Mouse (Mus musculus): Measurements from ENCODE around the gene Fndc4. TPM values are rescaled to one million over a fixed set of nuclear protein-coding genes. Genes with fewer than 3 reads are reported as not detected.

Gene Fndc4
- polyA plus RNA-seq, 1 experiment = 17.6 TPM

- no peak for DNase-seq (ENCODE audit: low spot score)
These were observed 38.3 kb downstream of the Fndc4 start for GRCm38 (mm10) chr5:31257616-31258015.

- no peak for DNase-seq (ENCODE audit: low spot score)
These were observed 39.9 kb downstream of the Fndc4 start for GRCm38 (mm10) chr5:31255971-31256370.

GRCm38 (mm10) chr5:31255381-31255780 lies 40.5 kb downstream of the Fndc4 start:
- DNase-seq (ENCODE audit: low spot score) = no peak

GRCm38 (mm10) chr5:31254901-31255300 lies 41.0 kb downstream of the Fndc4 start:
- no peak for DNase-seq (ENCODE audit: low spot score)

- DNase-seq (ENCODE audit: low spot score) = no peak
These were observed 41.4 kb downstream of the Fndc4 start for GRCm38 (mm10) chr5:31254452-31254851.

- DNase-seq (ENCODE audit: low spot score) = no peak
These were observed 42.1 kb downstream of the Fndc4 start for GRCm38 (mm10) chr5:31253806-31254205.

- DNase-seq (ENCODE audit: low spot score) = no peak
These were observed 42.9 kb downstream of the Fndc4 start for GRCm38 (mm10) chr5:31252795-31253545.

- DNase-seq (ENCODE audit: low spot score) = no peak
These were observed 43.7 kb downstream of the Fndc4 start for GRCm38 (mm10) chr5:31252151-31252550.

- peak; percentile 56 for DNase-seq (ENCODE audit: low spot score)
These were observed 44.3 kb downstream of the Fndc4 start, which contains the start of gene Krtcap3 for GRCm38 (mm10) chr5:31251541-31252101. Krtcap3 (plus strand) TSS chr5:31251691.

- DNase-seq (ENCODE audit: low spot score) = no peak
These were observed 45.2 kb downstream of the Fndc4 start for GRCm38 (mm10) chr5:31250716-31251115.

Other genes with a start within 250 kb of the Fndc4 start
- 162 and 174 TPM in 2 replicates for gene Atraid, start 247.8 kb downstream of the Fndc4 start, polyA plus RNA-seq (2012; rRNA removed)
- 19.4 and 21.3 TPM in 2 replicates for gene Slc5a6, start 247.2 kb downstream of the Fndc4 start, polyA plus RNA-seq (2012; rRNA removed)
- gene Cad, start 241.3 kb downstream of the Fndc4 start, polyA plus RNA-seq (2012; rRNA removed) = 14.6 and 14.8 TPM in 2 replicates
- gene Dnajc5g, start 189.8 kb downstream of the Fndc4 start, polyA plus RNA-seq (2012; rRNA removed) = not detected in 2 replicates
- 0.04 TPM in 1 of 2 replicates, not detected in the other for gene Slc30a3, start 187.8 kb downstream of the Fndc4 start, polyA plus RNA-seq (2012; rRNA removed)
- not detected in 2 replicates for gene Trim54, start 179.4 kb downstream of the Fndc4 start, polyA plus RNA-seq (2012; rRNA removed)
- not detected in 2 replicates for gene Ucn, start 157.3 kb downstream of the Fndc4 start, polyA plus RNA-seq (2012; rRNA removed)
- gene Mpv17, start 141.8 kb downstream of the Fndc4 start, polyA plus RNA-seq (2012; rRNA removed) = 98.9 and 117 TPM in 2 replicates
- 1.5 and 1.7 TPM in 2 replicates for gene Gm29609, start 116.2 kb downstream of the Fndc4 start, polyA plus RNA-seq (2012; rRNA removed)
- 78.9 and 87.0 TPM in 2 replicates for gene Gtf3c2, start 115.9 kb downstream of the Fndc4 start, polyA plus RNA-seq (2012; rRNA removed)
- 93.5 and 93.8 TPM in 2 replicates for gene Snx17, start 102.9 kb downstream of the Fndc4 start, polyA plus RNA-seq (2012; rRNA removed)
- 33.2 and 39.1 TPM in 2 replicates for gene Eif2b4, start 102.7 kb downstream of the Fndc4 start, polyA plus RNA-seq (2012; rRNA removed)
- 29.3 and 37.0 TPM in 2 replicates for gene Zfp513, start 93.8 kb downstream of the Fndc4 start, polyA plus RNA-seq (2012; rRNA removed)
- gene Ppm1g, start 75.4 kb downstream of the Fndc4 start, polyA plus RNA-seq (2012; rRNA removed) = 67.0 and 73.4 TPM in 2 replicates
- gene Nrbp1, start 55.2 kb downstream of the Fndc4 start, polyA plus RNA-seq (2012; rRNA removed) = 114 and 127 TPM in 2 replicates
- gene Gm9970, start 54.8 kb downstream of the Fndc4 start, polyA plus RNA-seq (2012; rRNA removed) = 0.28 and 0.37 TPM in 2 replicates
- 40.9 and 56.9 TPM in 2 replicates for gene Krtcap3, start 44.4 kb downstream of the Fndc4 start, polyA plus RNA-seq (2012; rRNA removed)
- gene Ift172, start 5.0 kb downstream of the Fndc4 start, polyA plus RNA-seq (2012; rRNA removed) = 36.1 and 39.8 TPM in 2 replicates
- 0.29 and 0.39 TPM in 2 replicates for gene Gckr, start 1.4 kb upstream of the Fndc4 start, polyA plus RNA-seq (2012; rRNA removed)
- gene Zfp512, start 156.4 kb upstream of the Fndc4 start, polyA plus RNA-seq (2012; rRNA removed) = 29.2 and 32.5 TPM in 2 replicates
- gene 4930548H24Rik, start 189.7 kb upstream of the Fndc4 start, polyA plus RNA-seq (2012; rRNA removed) = 0.06 and 0.10 TPM in 2 replicates
- gene Gpn1, start 198.7 kb upstream of the Fndc4 start, polyA plus RNA-seq (2012; rRNA removed) = 13.2 and 13.7 TPM in 2 replicates
- gene Slc4a1ap, start 230.9 kb upstream of the Fndc4 start, polyA plus RNA-seq (2012; rRNA removed) = 17.1 and 18.8 TPM in 2 replicates
- 12.9 and 16.7 TPM in 2 replicates for gene Supt7l, start 231.7 kb upstream of the Fndc4 start, polyA plus RNA-seq (2012; rRNA removed)